Mouse (Mus musculus) lung, postnatal 4 days (tissue): ENCODE results near the gene Stard10.

Experiments used
- DNase-seq, 2 experiments: peaks; one replicate each; pipeline ENCODE4 v3.0.0; 2021

The Stard10 gene

GRCm38 (mm10) chr7:101332045-101332831, 15.4 kb downstream of the Stard10 start:
- DNase-seq = no peak

- no peak for DNase-seq
Measured at GRCm38 (mm10) chr7:101335228-101335627, 18.3 kb downstream of the Stard10 start.

DNA sequence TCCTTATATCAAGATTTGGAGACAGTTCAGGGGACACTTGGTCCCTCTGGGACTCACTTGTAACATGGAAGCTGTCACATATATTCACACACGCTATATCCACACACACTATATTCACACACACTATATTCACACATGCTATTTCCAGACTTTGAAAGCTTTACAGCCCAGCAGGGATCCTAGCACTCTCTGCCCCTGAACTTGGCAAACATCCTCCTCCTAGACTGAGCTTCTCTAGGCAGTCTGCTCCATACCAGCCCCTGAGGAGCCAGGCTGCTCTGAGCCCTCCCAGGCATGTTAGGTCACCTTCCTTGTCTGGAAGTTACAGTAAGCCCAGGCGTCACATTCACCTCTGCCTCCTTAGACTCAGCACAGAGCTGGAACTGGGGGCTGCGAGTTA, 19.8 kb downstream of the Stard10 start:
- DNase-seq = no peak

GRCm38 (mm10) chr7:101337401-101337800, 20.5 kb downstream of the Stard10 start:
- DNase-seq = no peak

DNA sequence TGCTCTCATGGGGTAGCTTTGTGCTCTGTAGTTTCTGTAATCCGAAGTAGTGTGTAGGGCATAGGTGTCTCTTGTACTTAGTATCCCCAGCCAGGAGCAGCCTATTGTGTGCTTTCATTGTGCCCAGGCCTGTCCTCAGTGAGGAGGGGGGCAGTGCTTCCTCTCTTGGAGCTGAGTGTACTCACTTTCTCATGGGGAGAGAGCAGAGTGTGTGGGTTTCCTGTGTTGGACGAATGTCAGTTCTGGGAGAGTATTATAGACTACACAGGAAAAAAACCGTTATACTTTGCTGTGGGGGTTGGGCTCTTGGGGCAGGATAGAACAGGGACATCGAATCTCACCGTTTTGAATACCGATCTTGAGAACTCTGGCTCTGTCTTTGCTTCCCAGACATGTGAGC, 24.5 kb downstream of the Stard10 start:
- DNase-seq = no peak

DNA sequence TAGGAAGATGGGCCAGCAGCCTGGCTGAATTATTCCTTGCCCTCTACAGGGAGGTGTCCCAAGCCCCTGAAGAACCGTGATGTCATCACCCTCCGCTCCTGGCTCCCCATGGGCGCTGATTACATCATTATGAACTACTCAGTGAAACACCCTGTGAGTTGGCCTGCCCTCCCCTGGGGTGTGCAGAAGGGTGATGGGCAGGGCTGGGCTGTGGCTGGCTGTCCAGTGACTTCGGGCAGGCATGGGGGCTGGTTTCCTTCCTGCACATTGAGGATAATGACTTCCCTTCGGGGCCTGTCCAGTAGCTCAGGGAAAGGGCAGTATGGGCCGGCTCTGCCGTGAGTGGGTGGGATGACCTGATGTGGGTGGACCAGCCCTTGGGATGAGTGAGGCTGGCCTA, 26.2 kb downstream of the Stard10 start:
- DNase-seq = peak; percentile 54 to 75

DNA sequence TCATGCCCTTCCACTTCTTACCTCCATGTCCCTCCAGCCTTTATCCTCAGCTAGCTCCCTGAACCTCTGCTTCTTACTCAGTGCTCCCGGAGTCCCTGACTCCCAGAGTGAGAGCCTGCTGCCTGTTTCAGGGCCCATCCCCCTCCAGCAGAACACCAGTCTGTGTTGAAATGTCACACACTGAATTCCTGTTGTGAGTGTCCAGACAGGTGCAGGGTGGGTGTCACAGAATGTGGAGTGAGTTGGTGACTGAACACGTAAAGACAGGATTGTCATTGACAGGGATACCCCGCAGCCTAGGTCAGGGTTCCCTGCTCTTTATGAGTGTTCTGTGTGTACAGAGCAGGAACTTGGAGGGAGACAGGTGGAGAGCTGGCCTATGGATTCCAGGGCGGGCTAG, 28.0 kb downstream of the Stard10 start:
- no peak for DNase-seq

DNA sequence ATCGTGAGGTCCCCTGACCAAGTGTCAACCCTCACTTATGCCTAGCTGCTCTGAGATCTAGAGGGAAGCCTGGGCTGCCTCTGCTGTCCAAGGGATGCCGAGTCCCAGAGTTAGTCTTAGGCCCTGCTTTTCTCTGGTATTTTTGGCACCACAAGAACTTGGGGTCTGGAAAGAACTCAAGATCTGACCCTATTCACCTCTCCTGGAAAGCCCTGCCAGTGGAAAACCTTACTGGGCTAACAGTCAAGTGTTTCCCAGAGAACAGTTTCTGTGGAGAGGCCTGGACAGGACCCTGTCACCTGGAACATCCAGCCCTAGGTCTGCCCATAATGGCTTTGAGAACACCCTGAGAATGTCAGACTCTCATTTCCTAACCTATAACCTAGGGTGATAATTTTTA, 30.1 kb downstream of the Stard10 start:
- no peak for DNase-seq

- peak; percentile 79 to 83 for DNase-seq
Measured at GRCm38 (mm10) chr7:101347767-101348270, 30.9 kb downstream of the Stard10 start, which contains the start of gene Arap1. Gene Arap1, plus strand, starts transcription at chr7:101348067.

DNA sequence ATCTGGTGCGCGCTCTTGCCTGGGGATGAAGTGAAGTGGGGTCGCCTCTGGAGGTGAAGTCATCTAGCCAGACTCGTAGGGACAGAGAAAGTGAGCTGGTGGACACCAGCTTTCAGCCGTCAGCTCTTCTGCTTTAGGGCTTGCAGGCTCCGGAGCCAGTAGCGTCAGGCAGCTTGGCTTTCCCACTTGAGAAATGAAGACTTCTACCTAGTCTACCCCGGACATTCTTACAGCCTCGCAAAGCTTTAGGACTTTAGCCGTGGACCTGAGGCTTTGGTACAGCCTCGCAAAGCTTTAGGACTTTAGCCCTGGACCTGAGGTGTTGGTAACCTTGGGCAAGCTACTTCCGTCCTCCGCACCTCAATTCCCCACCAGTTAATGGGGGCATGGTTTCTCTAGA, 31.4 kb downstream of the Stard10 start:
- no peak for DNase-seq

DNA sequence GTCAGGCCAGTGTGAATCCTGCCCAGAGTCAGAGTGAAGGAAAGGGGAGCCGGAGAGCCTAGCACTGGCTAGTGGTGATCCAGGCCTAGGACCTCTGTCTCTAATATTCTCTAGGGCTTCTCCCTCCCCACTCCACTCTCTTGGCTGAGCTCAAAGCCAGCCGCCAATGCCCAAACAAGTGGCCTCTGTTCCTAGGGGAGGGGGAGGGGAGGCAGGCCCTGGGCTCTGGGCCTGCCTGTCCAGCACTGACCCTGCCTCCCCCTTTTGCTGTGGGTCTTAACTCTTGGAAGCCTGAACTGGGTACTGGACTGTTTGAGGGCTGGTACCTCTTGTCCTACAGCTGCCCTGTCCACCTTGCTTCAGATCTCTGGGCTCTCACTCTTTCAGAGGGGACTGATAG, 33.0 kb downstream of the Stard10 start:
- DNase-seq = no peak

- no peak for DNase-seq
Measured at GRCm38 (mm10) chr7:101352404-101352803, 35.5 kb downstream of the Stard10 start.

DNA sequence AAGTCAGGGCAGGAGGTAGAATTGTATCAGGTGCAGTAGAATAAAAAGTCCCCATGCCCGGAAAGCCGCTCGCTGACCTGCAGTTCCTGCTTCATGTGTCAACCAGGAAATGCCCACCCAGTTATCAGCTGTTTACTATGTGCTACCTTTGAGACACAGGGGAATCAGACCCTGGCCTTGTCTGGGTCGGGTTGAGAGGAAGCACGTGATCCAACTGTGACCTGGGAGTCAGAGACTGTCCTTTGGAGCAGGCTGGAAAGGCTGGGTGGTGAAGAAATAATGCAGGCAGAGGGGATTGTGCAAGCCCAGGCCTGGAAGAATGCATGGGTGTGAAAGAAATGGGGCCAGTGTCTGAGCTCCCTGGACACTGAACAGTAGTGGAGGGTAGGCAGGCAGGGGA, 37.5 kb downstream of the Stard10 start:
- peak; percentile 54 to 63 for DNase-seq

GRCm38 (mm10) chr7:101355551-101356100, 38.7 kb downstream of the Stard10 start:
- no peak for DNase-seq

DNA sequence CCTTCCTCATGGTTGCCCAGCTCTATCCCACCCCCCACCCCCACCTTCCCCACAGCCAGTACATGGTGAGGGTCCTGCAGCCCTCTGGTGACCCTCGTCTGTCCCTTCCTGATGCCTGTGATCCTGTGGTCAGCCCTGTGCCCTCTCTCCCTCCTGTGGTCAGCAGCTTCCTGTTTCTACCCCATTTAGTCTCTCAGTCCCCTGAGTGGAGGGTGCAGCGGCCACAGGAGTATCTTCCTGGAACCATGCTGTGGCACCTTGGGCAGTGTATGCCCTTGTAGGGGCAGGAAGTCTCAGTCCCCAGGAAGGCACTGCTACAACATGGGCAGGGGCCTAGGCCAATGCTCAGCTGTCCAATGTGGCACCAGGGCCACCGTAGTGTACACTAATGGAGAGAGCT, 40.0 kb downstream of the Stard10 start:
- DNase-seq = peak in 1 of 2 experiments; percentile 27

GRCm38 (mm10) chr7:101360406-101360805, 43.5 kb downstream of the Stard10 start:
- DNase-seq = no peak

GRCm38 (mm10) chr7:101361021-101361420, 44.1 kb downstream of the Stard10 start:
- DNase-seq = no peak

GRCm38 (mm10) chr7:101361767-101362166, 44.9 kb downstream of the Stard10 start:
- peak in 1 of 2 experiments; percentile 26 for DNase-seq

DNA sequence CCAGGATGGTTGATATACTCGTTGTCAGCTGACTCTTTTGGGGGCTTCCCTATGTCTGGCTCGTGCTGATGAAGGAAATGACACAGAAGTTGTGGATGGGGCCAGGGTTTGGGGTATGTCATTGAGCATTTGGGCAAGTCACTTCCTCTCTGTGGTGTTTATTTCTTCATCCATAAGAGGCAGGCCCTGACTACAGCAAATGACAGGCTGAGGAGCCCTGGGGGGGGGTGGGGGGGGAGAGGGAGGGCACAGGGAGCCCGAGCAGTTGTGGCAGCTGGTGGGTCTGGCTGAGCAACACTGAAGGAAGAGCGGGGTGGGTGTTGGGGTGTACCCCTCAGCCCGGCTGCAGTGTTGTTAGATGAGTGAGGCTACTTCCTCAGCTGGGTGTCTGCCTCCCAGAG, 45.9 kb downstream of the Stard10 start:
- peak in 1 of 2 experiments; percentile 40 for DNase-seq

DNA sequence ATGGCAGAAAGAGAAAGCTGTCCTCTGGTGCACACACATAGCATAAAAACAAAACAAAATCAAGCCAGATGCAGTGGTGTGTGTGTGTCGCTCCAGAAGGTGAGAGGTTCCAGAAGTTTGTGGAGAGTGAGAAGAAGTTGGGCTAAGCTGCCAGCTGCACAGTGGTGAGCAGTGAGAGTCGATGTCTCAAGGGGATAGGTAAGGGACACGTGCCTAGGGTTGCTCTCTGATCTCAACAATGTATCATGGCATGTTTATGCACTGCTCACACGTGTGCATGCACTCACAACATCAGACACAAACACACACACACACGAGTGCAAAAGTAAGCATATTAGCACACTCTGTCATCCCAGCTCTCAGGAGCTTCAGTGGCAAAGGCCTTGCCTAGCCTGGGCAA, 47.0 kb downstream of the Stard10 start:
- DNase-seq = no peak

GRCm38 (mm10) chr7:101367901-101368852, 51.3 kb downstream of the Stard10 start:
- DNase-seq = no peak

DNA sequence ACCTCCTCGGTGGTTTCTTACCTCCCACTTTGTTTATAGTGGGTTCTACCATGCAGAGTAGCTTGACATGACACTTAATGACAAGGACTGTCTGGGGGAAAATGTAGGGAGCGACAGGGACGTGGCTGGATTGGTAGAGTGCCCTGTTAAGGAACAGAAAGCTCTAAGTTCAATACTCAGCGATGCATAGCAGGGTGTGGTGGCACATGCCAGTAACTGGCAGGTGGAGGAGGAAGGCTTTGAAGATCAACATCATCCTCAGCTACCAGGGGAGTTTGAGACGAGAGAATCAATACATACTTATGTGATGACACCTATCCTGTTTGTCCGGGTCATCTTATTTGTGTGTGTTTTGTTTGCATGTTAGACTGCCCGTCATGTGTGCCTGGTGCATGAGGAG, 52.8 kb downstream of the Stard10 start:
- DNase-seq = no peak

GRCm38 (mm10) chr7:101373082-101373481, 56.2 kb downstream of the Stard10 start:
- no peak for DNase-seq
